Mouse (Mus musculus): ENCODE measurements at regions not wholly inside any gene's neighbourhood (a gene's known extent, or its start where the extent isn't known, plus 50 kb on each side); places are given as distances from the start of the nearest gene placed in this dataset.

DNA sequence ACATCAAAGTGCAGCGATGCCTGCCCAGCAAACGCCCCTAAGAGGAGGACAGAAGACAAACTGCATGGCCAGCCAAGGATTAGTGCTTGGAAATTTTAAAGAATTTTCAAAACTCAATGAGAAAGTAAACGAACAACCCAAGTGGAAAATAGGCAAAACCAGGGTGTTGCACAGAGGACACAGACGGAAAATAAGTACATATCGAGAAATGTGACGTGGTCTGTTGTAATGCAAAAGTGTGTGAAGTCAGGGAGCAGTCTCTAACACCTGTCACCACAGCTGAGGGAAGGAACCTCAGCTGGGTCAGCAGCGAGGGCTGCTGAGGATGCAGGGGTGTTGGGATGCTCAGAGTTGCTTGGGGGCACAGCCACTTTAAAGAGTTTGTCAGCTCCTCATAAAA, 137.2 kb downstream of the Cdh26 start:
- no peak for TF ChIP-seq CTCF (IDR thresholded peaks at IDR 0.05; ENCODE audit: low read depth, low read length)
- TF ChIP-seq GATA1 (IDR thresholded peaks at IDR 0.05; ENCODE audit: borderline replicate concordance, low read length): no peak
- TF ChIP-seq TAL1 (conservative IDR thresholded peaks at IDR 0.05; ENCODE audit: low read depth, low read length): no peak
